Mouse (Mus musculus) myocyte (in vitro differentiated cells): Measurements from ENCODE around the gene Mms22l. TPM values are rescaled to one million over a fixed set of nuclear protein-coding genes. Genes with fewer than 3 reads are reported as not detected.

Experiments used
- H3K27me3 ChIP-seq: one replicate; pipeline ENCODE4 v1.6.1; 2011; ENCODE audit not compliant: control insufficient read depth, insufficient read depth, insufficient read length
- H3K36me3 ChIP-seq: one replicate; pipeline ENCODE4 v1.6.1; 2011; ENCODE audit not compliant: control insufficient read depth, insufficient read depth
- H3K4me2 ChIP-seq: one replicate; pipeline ENCODE4 v1.6.1; 2011; ENCODE audit warnings: low read depth, control low read depth
- H3K4me3 ChIP-seq: one replicate; pipeline ENCODE4 v1.5.1; 2011; ENCODE audit warnings: mild to moderate bottlenecking, control low read depth, moderate library complexity
- H3K79me2 ChIP-seq: one replicate; pipeline ENCODE4 v1.6.1; 2011; ENCODE audit not compliant: control insufficient read depth, insufficient read depth
- H3ac ChIP-seq: one replicate; pipeline ENCODE4 v1.6.1; 2011; ENCODE audit not compliant: control insufficient read depth, insufficient read length
- CEBPB ChIP-seq: IDR thresholded peaks from 2 replicates; pipeline ENCODE4 v1.6.1; 2011; ENCODE audit warnings: mild to moderate bottlenecking, moderate library complexity; ENCODE audit not compliant: poor library complexity, insufficient read depth, severe bottlenecking
- E2F4 ChIP-seq: IDR thresholded peaks from one replicate; pipeline ENCODE4 v1.6.1; 2011; ENCODE audit warnings: mild to moderate bottlenecking, control low read depth, moderate library complexity; ENCODE audit not compliant: insufficient read depth
- MAX ChIP-seq: IDR thresholded peaks from one replicate; pipeline ENCODE4 v1.6.1; 2011; ENCODE audit warnings: low read depth, mild to moderate bottlenecking, control low read depth
- MYOD1 ChIP-seq, 3 experiments: IDR thresholded peaks; one replicate each; pipeline ENCODE4 v1.6.1; 2011; ENCODE audit warnings: control low read depth in 2 of 3, low read depth in 2 of 3, mild to moderate bottlenecking in 2 of 3, moderate library complexity in 1 of 3; ENCODE audit not compliant: insufficient read length in 2 of 3, control insufficient read depth in 1 of 3
- MYOG ChIP-seq, 3 experiments: IDR thresholded peaks; one replicate each; pipeline ENCODE4 v1.6.1; 2011; ENCODE audit warnings: control low read depth in 2 of 3, low read depth in 2 of 3, mild to moderate bottlenecking in 2 of 3; ENCODE audit not compliant: insufficient read length in 2 of 3, control insufficient read depth in 1 of 3, insufficient read depth in 1 of 3
- POLR2A ChIP-seq: IDR thresholded peaks from one replicate; pipeline ENCODE4 v1.6.1; 2011; ENCODE audit warnings: low read depth, mild to moderate bottlenecking, control low read depth, moderate library complexity; ENCODE audit not compliant: insufficient read length
- POLR2AphosphoS2 ChIP-seq: IDR thresholded peaks from one replicate; pipeline ENCODE4 v1.6.1; 2011; ENCODE audit warnings: low read depth, control low read depth; ENCODE audit not compliant: insufficient read length
- REST ChIP-seq: IDR thresholded peaks from one replicate; pipeline ENCODE4 v1.6.1; 2011; ENCODE audit warnings: mild to moderate bottlenecking, control low read depth, moderate library complexity; ENCODE audit not compliant: insufficient read depth, insufficient read length
- SRF ChIP-seq: IDR thresholded peaks from one replicate; pipeline ENCODE4 v1.6.1; 2011; ENCODE audit warnings: low read depth; ENCODE audit not compliant: control insufficient read depth, insufficient read length
- TCF12 ChIP-seq: IDR thresholded peaks from one replicate; pipeline ENCODE4 v1.6.1; 2011; ENCODE audit warnings: mild to moderate bottlenecking, control low read depth; ENCODE audit not compliant: poor library complexity, insufficient read depth, severe bottlenecking
- TCF3 ChIP-seq: IDR thresholded peaks from one replicate; pipeline ENCODE4 v1.6.1; 2011; ENCODE audit warnings: low read depth, control low read depth; ENCODE audit not compliant: insufficient read length
- USF1 ChIP-seq: IDR thresholded peaks from one replicate; pipeline ENCODE4 v1.6.1; 2011; ENCODE audit warnings: low read depth, mild to moderate bottlenecking, control low read depth, moderate library complexity
- polyA plus RNA-seq: library from polyadenylated mRNA; unstranded; fragments of >200 nt; fragmentation: generic; extraction: Trizol; gene quantifications from one replicate; pipeline ENCODE4 v1.2.1, GENCODE M21; 2012; ENCODE audit warnings: missing spikeins

The Mms22l gene
- polyA plus RNA-seq, 1 experiment, result 3.9 TPM

DNA sequence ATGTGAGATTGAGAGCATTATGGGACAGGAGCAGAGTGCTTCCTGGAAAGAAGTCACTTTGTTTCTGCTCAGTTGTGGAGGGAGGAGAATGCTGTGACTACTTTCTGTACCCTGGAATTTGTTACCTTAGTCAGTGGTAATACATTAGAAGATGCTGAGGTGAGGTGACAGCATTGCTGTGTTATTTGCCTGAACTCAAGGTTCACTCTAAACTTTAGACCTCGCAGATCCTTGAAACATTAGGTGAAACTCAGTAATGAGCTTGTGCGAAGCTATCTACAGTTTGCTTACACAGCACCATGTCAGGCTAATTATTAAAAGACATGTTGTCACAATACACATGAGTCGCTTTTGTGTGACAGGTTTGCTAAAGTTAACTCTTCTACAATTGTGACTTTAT lies 47.2 kb downstream of the Mms22l start:
- no peaks in the 10 kb centered on the region for H3K36me3 ChIP-seq

DNA sequence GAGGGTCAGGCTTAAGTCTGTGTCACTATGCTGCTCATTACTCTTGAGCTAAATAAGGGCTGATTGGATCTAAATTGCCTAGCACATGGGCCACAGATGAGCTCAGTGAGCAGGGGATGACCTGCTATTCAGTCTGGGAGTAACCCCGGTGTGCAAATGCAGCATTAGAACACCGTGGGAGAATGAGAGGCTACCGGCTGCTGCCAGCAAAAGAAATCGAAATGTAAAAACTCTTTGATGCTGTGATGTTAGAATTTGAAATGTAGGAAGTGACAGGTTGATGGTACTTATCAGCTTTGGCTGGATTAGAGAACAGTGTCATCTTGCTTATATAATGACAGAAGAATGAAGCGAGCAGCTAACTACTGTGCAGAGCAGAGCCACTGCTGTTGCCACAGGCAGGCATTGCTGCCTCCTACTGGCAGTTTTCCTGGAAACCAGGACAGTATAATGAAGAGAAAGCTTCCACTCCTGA lies 48.5 kb downstream of the Mms22l start:
- H3K4me3 ChIP-seq, result no peak overlapping the region
- H3K4me2 ChIP-seq, result no peak overlapping the region
- H3ac ChIP-seq, result no peak overlapping the region
- TF ChIP-seq MYOD1 (IDR thresholded peaks at IDR 0.05; ENCODE audit: control insufficient read depth in 1 of 3, insufficient read length in 2 of 3, low read depth in 2 of 3), result no peak
- no peak for TF ChIP-seq POLR2A
- TF ChIP-seq SRF, result no peak
- no peak for TF ChIP-seq REST
- no peak for TF ChIP-seq E2F4
- TF ChIP-seq TCF3, result no peak
- TF ChIP-seq CEBPB, result no peak
- TF ChIP-seq MAX, result no peak
- no peak for TF ChIP-seq POLR2AphosphoS2
- no peak for TF ChIP-seq TCF12
- no peak for TF ChIP-seq USF1
- TF ChIP-seq MYOG (IDR thresholded peaks at IDR 0.05; ENCODE audit: control insufficient read depth in 1 of 3, insufficient read depth in 1 of 3, insufficient read length in 2 of 3, low read depth in 2 of 3), result no peak
- no peaks in the 10 kb centered on the region for H3K36me3 ChIP-seq
- H3K79me2 ChIP-seq, result peaks cover 5% of the 10 kb centered on the region
- no peaks in the 10 kb centered on the region for H3K27me3 ChIP-seq

More for the DNA sequence above, 47.2 kb downstream of the Mms22l start:
- H3K4me3 ChIP-seq, result no peak overlapping the region
- H3K79me2 ChIP-seq, result peaks cover 5% of the 10 kb centered on the region
- H3K4me2 ChIP-seq, result no peak overlapping the region
- no peaks in the 10 kb centered on the region for H3K27me3 ChIP-seq
- no peak overlapping the region for H3ac ChIP-seq
- TF ChIP-seq POLR2AphosphoS2 (no peak), POLR2A (no peak), TCF12 (no peak), USF1 (no peak), MYOG (IDR thresholded peaks at IDR 0.05; ENCODE audit: control insufficient read depth in 1 of 3, insufficient read depth in 1 of 3, insufficient read length in 2 of 3, low read depth in 2 of 3) (no peak), MAX (no peak), CEBPB (no peak), MYOD1 (IDR thresholded peaks at IDR 0.05; ENCODE audit: control insufficient read depth in 1 of 3, insufficient read length in 2 of 3, low read depth in 2 of 3) (no peak), REST (no peak), SRF (no peak), E2F4 (no peak), TCF3 (no peak)

DNA sequence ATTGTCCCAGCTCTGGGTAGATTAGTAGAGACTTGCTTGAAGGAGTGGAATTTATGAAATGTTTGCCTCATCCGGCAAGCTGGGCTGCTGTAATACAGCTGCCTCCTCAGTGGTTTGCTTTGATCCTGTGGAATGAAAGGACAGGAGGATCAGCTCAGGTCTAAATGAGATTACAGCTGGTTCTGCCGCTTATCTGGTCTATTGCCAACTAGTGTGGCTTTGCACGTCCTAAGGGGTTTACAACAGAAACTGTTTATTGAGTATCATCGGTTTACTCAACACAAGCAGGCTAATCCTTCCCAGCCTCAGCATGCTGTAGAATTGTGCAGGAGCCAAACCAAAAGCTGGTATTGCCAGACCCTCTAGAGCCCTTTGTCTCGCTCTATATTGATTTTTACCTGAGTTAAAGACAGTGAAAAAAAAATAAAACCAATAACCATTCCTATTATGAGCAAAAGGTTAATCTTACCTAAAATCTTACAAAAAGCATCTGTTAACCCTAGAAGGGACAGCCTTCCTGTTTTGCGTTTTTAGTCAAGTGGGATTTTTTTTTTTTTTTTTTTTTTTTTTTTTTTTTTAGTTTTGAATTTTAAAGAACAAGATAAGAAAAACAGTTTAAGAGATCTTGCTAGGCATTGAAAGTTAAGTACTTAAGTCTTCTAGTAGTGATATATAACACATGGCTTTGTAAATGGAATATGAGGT lies 60.0 kb downstream of the Mms22l start:
- H3K79me2 ChIP-seq, result no peaks in the 10 kb centered on the region
- H3K4me2 ChIP-seq, result no peak overlapping the region
- peaks cover 3% of the 10 kb centered on the region for H3K36me3 ChIP-seq
- TF ChIP-seq TCF3, result no peak
- no peak for TF ChIP-seq TCF12
- no peak for TF ChIP-seq USF1
- no peak for TF ChIP-seq REST
- no peak for TF ChIP-seq CEBPB
- TF ChIP-seq POLR2A, result no peak
- no peak for TF ChIP-seq MYOG (IDR thresholded peaks at IDR 0.05; ENCODE audit: control insufficient read depth in 1 of 3, insufficient read depth in 1 of 3, insufficient read length in 2 of 3, low read depth in 2 of 3)
- TF ChIP-seq MYOD1 (IDR thresholded peaks at IDR 0.05; ENCODE audit: control insufficient read depth in 1 of 3, insufficient read length in 2 of 3, low read depth in 2 of 3), result no peak
- no peak for TF ChIP-seq SRF
- TF ChIP-seq POLR2AphosphoS2, result no peak
- no peak for TF ChIP-seq MAX
- TF ChIP-seq E2F4, result no peak
- H3ac ChIP-seq, result no peak overlapping the region
- no peak overlapping the region for H3K4me3 ChIP-seq
- H3K27me3 ChIP-seq, result no peaks in the 10 kb centered on the region

DNA sequence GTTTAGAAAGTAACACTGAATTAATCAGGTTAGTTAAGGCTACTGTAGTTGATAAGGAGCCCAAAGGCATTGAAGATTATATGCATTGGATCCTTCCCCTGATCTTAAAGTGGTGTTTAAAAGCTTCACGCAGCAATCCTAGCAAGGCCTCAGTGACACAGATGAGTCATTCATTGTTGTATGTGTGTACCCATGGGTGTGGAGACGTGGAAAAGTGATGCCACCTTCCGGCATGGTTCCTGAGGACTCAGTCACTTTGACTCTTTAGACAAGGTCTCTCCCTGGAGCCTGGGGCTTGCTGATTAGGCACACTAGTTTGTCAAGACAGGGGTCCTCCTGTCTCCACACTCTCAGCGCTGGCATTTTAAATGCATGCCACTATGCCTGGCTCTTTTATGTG lies 60.9 kb downstream of the Mms22l start:
- Histone ChIP-seq H3K36me3 (peaks cover 3% of the 10 kb centered on the region), H3K27me3 (no peaks in the 10 kb centered on the region), H3K4me2 (no peak overlapping the region), H3K4me3 (no peak overlapping the region), H3ac (no peak overlapping the region), H3K79me2 (no peaks in the 10 kb centered on the region)
- TF ChIP-seq TCF12 (no peak), USF1 (no peak), REST (no peak), E2F4 (no peak), SRF (no peak), POLR2A (no peak), MYOD1 (IDR thresholded peaks at IDR 0.05; ENCODE audit: control insufficient read depth in 1 of 3, insufficient read length in 2 of 3, low read depth in 2 of 3) (no peak)
